Mouse (Mus musculus): ENCODE measurements around the gene Gkn2. TPM values are rescaled to one million over a fixed set of nuclear protein-coding genes. Genes with fewer than 3 reads are reported as not detected.

Gkn2 gene
- not detected in 2 replicates for polyA plus RNA-seq (2015; fragmentation: Nextera tagmentation; extraction: Ambion mirVana)

DNA sequence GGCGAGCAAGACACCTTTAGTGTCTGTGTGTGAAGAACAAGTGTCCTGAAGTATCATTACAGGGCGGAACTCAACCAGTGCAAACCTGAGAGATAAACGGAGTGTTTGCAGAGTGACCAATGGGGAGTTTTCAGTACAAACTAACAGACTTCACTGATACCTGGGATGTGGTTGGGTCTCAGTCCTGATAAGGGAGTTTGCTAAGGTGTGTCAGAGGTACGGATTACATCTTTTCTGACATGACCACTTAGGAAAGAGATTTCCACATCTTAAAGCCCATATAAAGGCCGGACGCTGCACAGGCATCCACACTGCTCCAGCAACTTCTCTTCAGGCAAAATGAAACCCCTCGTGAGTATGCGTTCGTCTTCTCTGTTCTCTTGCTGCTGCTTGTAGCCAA is at the start of gene Gkn2:
Gene Gkn2 (plus strand): TSS at position 301 of the 400 bp plus-strand sequence.
- 88% methylated on average over 9 of the region's 9 CpGs for WGBS
- Histone ChIP-seq H3K9me3 (no peaks in the 10 kb centered on the region), H3K36me3 (no peaks in the 10 kb centered on the region), H3K27ac (replicated peaks) (no peak within 1 kb of the TSS), H3K4me2 (no peak within 1 kb of the TSS), H3K9ac (no peak within 1 kb of the TSS), H3K4me1 (replicated peaks) (no peaks in the 10 kb centered on the region), H3K27me3 (no peaks in the 10 kb centered on the region), H3K4me3 (no peak within 1 kb of the TSS)
- no peak for ATAC-seq (ENCODE audit: low FRiP score, low read depth)

DNA sequence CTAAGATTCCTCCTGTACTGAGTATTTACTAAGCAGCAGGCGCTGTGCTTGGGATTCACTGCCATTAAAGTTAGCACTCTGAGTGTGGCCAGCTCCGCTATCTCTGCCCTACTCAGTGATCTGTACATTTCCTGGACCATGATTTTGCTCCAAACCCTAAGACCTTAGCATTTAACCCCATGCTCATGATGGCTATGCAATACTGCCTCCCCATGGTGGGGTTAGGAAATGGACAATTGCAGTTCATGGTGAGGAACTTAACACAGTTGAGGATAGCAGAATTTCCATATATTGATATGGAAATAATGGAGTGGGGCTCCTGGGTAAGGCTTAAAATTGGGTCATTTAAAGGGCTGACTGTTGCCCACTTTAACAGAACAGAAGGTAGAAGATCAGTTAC is 49.8 kb upstream of the Gkn2 start:
- Histone ChIP-seq H3K4me1 (replicated peaks) (0 out of 2 replicates have a peak, but pooled peaks cover 4% of the 10 kb centered on the region), H3K9me3 (no peaks in the 10 kb centered on the region), H3K27ac (replicated peaks) (no peak overlapping the region), H3K4me3 (no peak overlapping the region), H3K9ac (no peak overlapping the region), H3K27me3 (no peaks in the 10 kb centered on the region), H3K36me3 (no peaks in the 10 kb centered on the region), H3K4me2 (no peak overlapping the region)
- 90% methylated on average over 2 of the region's 2 CpGs for WGBS
- no peak for ATAC-seq (ENCODE audit: low FRiP score, low read depth)

DNA sequence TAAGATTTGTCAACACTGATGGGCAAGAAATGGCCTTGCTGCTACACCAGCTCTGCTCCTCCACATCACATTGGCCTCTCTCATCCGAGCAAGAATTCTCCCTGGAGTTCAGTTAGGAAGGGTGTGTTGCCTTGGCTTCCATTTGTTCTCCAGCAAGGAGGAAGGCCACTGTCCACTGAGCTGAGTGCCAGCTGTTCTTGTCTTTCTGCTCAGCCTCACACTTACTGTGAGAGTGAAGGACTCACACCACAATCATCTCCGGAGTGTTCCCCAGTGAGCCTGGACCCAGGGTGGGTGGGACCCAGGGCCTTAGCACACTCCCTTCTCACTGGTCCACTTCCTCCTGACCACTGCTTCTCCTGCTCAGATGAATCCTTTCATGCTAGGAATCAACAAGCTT is 46.2 kb upstream of the Gkn2 start:
- Histone ChIP-seq H3K27ac (replicated peaks) (no peak overlapping the region), H3K4me3 (no peak overlapping the region), H3K4me1 (replicated peaks) (0 out of 2 replicates have a peak, but pooled peaks cover 8% of the 10 kb centered on the region), H3K27me3 (no peaks in the 10 kb centered on the region), H3K9ac (no peak overlapping the region), H3K4me2 (no peak overlapping the region), H3K36me3 (no peaks in the 10 kb centered on the region), H3K9me3 (no peaks in the 10 kb centered on the region)
- 95% methylated on average over 2 of the region's 2 CpGs for WGBS
- no peak for ATAC-seq (ENCODE audit: low FRiP score, low read depth)

DNA sequence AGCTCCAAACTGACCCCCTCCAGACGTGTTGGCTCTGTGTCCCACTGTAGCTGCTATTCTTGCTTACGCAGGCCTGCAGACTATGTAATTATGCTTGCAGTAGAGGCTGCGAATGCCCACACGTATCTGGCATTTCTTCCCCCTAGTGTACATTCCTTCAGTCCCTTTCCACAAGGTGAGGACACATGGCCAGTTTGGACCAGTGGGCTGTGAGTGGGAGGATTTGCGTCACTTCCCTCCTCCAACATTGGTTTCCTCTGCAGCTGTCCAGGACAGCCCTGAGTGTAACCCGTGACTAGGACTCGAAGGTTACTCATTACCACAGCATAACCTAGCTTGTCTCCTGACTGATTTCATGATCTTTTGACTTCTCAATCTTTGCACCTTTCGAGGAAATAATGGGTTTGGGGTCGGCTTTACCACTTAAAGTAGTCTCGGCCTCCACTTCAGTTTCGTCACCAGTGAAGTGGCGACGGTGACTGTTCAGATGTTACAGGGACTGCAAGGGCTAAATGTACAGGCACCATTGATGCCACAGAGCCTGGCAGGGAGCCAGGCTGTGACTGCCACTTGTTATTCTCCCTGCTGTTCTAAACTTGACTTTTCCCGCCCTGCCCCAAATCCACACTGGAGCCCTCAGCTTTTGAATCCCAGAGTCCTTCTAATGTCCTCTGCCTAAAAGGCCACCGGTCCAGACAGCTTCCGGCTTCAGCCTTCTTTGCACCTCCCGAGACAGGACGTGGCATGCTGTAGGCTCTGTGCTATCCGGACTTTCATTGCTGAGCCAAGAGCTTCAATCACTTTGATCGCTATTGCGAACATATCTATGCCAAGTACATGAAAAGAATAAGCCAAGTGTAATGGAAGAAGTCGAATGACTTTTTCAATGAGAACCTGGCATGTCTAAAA is 44.6 kb upstream of the Gkn2 start:
- H3K27me3 ChIP-seq = no peaks in the 10 kb centered on the region
- no peaks in the 10 kb centered on the region for H3K36me3 ChIP-seq
- H3K9ac ChIP-seq = no peak overlapping the region
- H3K9me3 ChIP-seq = no peaks in the 10 kb centered on the region
- no peak overlapping the region for H3K4me3 ChIP-seq
- no peak overlapping the region for H3K4me2 ChIP-seq
- 0 out of 2 replicates have a peak, but pooled peaks have one; percentile 45 for ATAC-seq (ENCODE audit: low FRiP score, low read depth)
- H3K27ac ChIP-seq (replicated peaks) = no peak overlapping the region
- 65% methylated on average over 22 of the region's 22 CpGs for WGBS
- H3K4me1 ChIP-seq (replicated peaks) = 0 out of 2 replicates have a peak, but pooled peaks cover 11% of the 10 kb centered on the region

DNA sequence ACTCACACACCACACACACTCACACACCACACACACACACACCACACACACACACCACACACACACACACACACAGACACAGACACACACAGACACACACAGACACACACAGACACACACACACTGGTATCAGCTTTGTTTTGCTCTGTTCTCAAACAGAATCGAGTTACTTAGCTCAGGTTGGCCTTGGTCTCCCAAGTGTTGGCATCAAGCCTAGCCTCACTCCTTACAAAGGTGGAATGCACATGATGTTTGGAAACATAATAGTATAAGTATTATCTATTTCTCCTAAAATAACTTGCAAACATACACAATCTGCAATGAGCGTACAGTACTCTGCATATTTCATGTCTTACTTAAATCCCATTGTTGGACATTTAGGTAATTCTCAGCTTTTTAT is 40.8 kb upstream of the Gkn2 start:
- WGBS = 73% methylated on average over 2 of the region's 2 CpGs
- no peak overlapping the region for H3K9ac ChIP-seq
- H3K4me3 ChIP-seq = no peak overlapping the region
- ATAC-seq (ENCODE audit: low FRiP score, low read depth) = no peak
- no peak overlapping the region for H3K27ac ChIP-seq (replicated peaks)
- 0 out of 2 replicates have a peak, but pooled peaks cover 3% of the 10 kb centered on the region for H3K27me3 ChIP-seq
- H3K4me1 ChIP-seq (replicated peaks) = peaks cover 25% of the 10 kb centered on the region
- H3K36me3 ChIP-seq = no peaks in the 10 kb centered on the region
- H3K4me2 ChIP-seq = peak overlapping the region; percentile 86
- no peaks in the 10 kb centered on the region for H3K9me3 ChIP-seq

DNA sequence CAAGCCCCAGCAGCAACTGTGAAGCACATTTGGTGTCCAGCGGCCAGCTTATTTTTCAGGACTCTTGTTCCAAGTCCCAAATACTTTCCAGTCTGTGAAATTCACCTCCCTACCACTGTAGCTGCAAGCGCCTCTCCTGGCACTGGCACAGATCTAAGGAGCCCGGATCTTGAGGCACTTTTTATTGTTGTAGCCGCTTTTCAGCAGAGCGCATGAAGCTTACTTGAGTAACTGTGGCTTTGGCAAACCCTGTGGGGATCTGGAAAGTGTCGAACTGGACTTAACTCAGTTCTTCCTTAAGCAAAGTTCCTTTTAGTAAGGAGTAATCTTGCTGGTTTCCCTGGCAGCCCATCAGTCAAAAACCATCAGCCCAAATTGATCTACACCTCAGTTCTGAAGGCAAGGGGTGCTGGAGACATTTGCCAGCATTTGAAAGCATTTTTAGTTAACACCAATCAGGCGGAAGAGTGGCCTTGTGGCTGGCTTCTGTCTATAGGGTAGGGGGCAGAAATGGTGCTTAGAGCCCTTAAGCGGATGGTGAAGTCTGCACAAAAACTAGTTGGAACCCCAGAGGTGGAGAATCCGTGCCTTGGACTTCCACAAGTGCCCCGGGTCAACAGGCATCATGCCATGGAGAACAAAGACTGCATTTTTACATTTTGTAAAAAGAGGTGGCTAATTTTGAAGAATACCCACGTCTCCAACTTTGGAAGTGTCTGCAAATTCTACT is 38.6 kb upstream of the Gkn2 start:
- Histone ChIP-seq H3K27me3 (0 out of 2 replicates have a peak, but pooled peaks cover 3% of the 10 kb centered on the region), H3K9me3 (no peaks in the 10 kb centered on the region), H3K4me3 (peak overlapping the region; percentile 63), H3K9ac (peak overlapping the region; percentile 67), H3K4me2 (peak overlapping the region; percentile 86), H3K36me3 (no peaks in the 10 kb centered on the region), H3K27ac (replicated peaks) (peak overlapping the region; percentile 69), H3K4me1 (replicated peaks) (peaks cover 16% of the 10 kb centered on the region)
- ATAC-seq (ENCODE audit: low FRiP score, low read depth) = peak; percentile 67; the same call in 1 of the 2 replicates
- 10% methylated on average over 11 of the region's 11 CpGs for WGBS

GRCm38 (mm10) chr6:87335091-87335934 is 37.8 kb upstream of the Gkn2 start, which contains the start of gene Antxr1:
TSS of gene Antxr1 (minus strand) at chr6:87335821.
- Histone ChIP-seq H3K27me3 (0 out of 2 replicates have a peak, but pooled peaks cover 3% of the 10 kb centered on the region), H3K36me3 (no peaks in the 10 kb centered on the region), H3K4me2 (peak within 1 kb of the TSS; percentile 86), H3K9me3 (no peaks in the 10 kb centered on the region), H3K27ac (replicated peaks) (peak within 1 kb of the TSS; percentile 69), H3K9ac (peak within 1 kb of the TSS; percentile 67), H3K4me1 (replicated peaks) (peaks cover 16% of the 10 kb centered on the region), H3K4me3 (peak within 1 kb of the TSS; percentile 63)
- peak; percentile 79 for ATAC-seq (ENCODE audit: low FRiP score, low read depth)
- WGBS = under 1% methylated on average over 54 of the region's 54 CpGs

GRCm38 (mm10) chr6:87335935-87336295 is 37.2 kb upstream of the Gkn2 start:
- Histone ChIP-seq H3K4me2 (no peak overlapping the region), H3K4me1 (replicated peaks) (peaks cover 16% of the 10 kb centered on the region), H3K27ac (replicated peaks) (no peak overlapping the region), H3K4me3 (0 out of 2 replicates have a peak overlapping the region, but pooled peaks have one; percentile 63), H3K27me3 (0 out of 2 replicates have a peak, but pooled peaks cover 3% of the 10 kb centered on the region), H3K9ac (no peak overlapping the region), H3K36me3 (no peaks in the 10 kb centered on the region), H3K9me3 (no peaks in the 10 kb centered on the region)
- 36% methylated on average over 6 of the region's 6 CpGs for WGBS
- ATAC-seq (ENCODE audit: low FRiP score, low read depth) = peak; percentile 5; the same call in 1 of the 2 replicates

DNA sequence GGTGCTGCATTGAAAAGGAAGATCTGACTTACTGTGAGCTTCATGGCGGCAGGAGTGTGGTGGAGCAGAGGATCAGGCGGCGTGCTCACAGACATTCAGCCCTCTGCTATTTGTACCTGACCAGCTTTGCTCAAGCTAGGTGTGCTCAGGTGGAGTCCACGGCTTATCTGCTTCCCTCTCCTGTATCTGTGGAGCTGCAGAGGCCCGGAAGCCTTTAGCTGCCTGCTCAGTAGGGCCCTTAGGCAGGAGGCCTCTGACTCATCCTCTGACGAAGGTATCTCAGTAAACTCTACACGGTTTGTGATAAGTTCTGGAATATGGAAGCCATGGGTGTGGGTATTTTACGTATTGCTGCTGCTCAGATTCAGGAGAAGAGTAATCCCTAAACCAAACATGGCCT is 22.3 kb upstream of the Gkn2 start, which contains the start of gene Gkn1:
Gene Gkn1 (minus strand): TSS at position 114 of the 400 bp plus-strand sequence.
- 95% methylated on average over 8 of the region's 8 CpGs for WGBS
- Histone ChIP-seq H3K27ac (replicated peaks) (no peak within 1 kb of the TSS), H3K4me2 (no peak within 1 kb of the TSS), H3K4me3 (no peak within 1 kb of the TSS), H3K9ac (no peak within 1 kb of the TSS), H3K9me3 (no peaks in the 10 kb centered on the region), H3K36me3 (no peaks in the 10 kb centered on the region), H3K27me3 (no peaks in the 10 kb centered on the region), H3K4me1 (replicated peaks) (no peaks in the 10 kb centered on the region)
- ATAC-seq (ENCODE audit: low FRiP score, low read depth) = no peak

GRCm38 (mm10) chr6:87354441-87354840 is 18.7 kb upstream of the Gkn2 start:
- no peak overlapping the region for H3K4me2 ChIP-seq
- H3K27ac ChIP-seq (replicated peaks) = no peak overlapping the region
- 64% methylated on average over 5 of the region's 5 CpGs for WGBS
- no peak overlapping the region for H3K4me3 ChIP-seq
- ATAC-seq (ENCODE audit: low FRiP score, low read depth) = no peak
- no peaks in the 10 kb centered on the region for H3K36me3 ChIP-seq
- H3K27me3 ChIP-seq = no peaks in the 10 kb centered on the region
- no peaks in the 10 kb centered on the region for H3K4me1 ChIP-seq (replicated peaks)
- no peaks in the 10 kb centered on the region for H3K9me3 ChIP-seq
- H3K9ac ChIP-seq = no peak overlapping the region

GRCm38 (mm10) chr6:87369223-87369622 is 3.9 kb upstream of the Gkn2 start:
- no peaks in the 10 kb centered on the region for H3K9me3 ChIP-seq
- WGBS = 92% methylated on average over 5 of the region's 5 CpGs

More at GRCm38 (mm10) chr6:87369223-87369622, 3.9 kb upstream of the Gkn2 start:
- Histone ChIP-seq H3K4me2 (no peak overlapping the region), H3K4me3 (no peak overlapping the region), H3K36me3 (no peaks in the 10 kb centered on the region), H3K27ac (replicated peaks) (no peak overlapping the region), H3K9ac (no peak overlapping the region), H3K27me3 (no peaks in the 10 kb centered on the region), H3K4me1 (replicated peaks) (no peaks in the 10 kb centered on the region)
- ATAC-seq (ENCODE audit: low FRiP score, low read depth) = no peak
